Mouse (Mus musculus): Measurements from ENCODE around the gene Thada.

DNA sequence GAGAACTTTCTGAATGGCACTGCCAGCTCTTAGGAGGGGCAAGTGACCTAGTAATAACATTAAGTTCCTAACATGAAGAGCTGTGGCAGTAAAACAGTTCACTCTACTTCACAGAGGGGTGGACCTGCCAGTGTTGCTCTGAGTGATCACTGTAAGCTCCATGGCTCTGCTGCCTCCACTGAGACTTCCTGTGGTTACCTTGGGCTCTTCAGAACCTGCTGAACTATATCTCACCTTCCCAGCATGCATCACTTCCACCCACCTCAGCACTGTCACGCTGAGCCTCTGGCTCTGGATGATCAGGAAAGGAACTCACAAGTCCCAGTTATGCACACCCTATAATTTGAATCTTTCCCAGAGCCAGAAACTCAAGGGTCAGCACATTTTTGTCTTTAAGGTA lies 159.9 kb downstream of the Thada start:
- TF ChIP-seq CTCF (IDR thresholded peaks at IDR 0.05), result no peak
- TF ChIP-seq POLR2A (IDR thresholded peaks at IDR 0.05; ENCODE audit: insufficient read depth, low read depth, low read length), result no peak

Measured in heart, adult 2 months (tissue).